Mouse (Mus musculus) erythroblast, embryonic 14.5 days (primary cell): Measurements from ENCODE around the gene Vmn1r43. TPM values are rescaled to one million over a fixed set of nuclear protein-coding genes. Genes with fewer than 3 reads are reported as not detected.
"Not testable (repeated sequence)": the region's sequence is repeated elsewhere in the genome, so short reads cannot be mapped to it uniquely, and the experiment has no call there.

ENCODE experiments used
- H3K27me3 ChIP-seq: 2 replicates; pipeline ENCODE4 v1.6.1; 2012; ENCODE audit warnings: inconsistent platforms; ENCODE audit not compliant: control insufficient read depth
- H3K36me3 ChIP-seq: 2 replicates; pipeline ENCODE4 v1.6.1; 2012; ENCODE audit warnings: mild to moderate bottlenecking, inconsistent platforms; ENCODE audit not compliant: control insufficient read depth
- H3K4me1 ChIP-seq: 2 replicates; pipeline ENCODE4 v1.6.1; 2012; ENCODE audit warnings: inconsistent platforms; ENCODE audit not compliant: control insufficient read depth
- H3K4me3 ChIP-seq: replicated peaks from 2 replicates; pipeline ENCODE3; 2012; ENCODE audit warnings: moderate library complexity, mild to moderate bottlenecking, inconsistent platforms
- H3K9me3 ChIP-seq: 2 replicates; pipeline ENCODE4 v1.6.1; 2012; ENCODE audit warnings: low read length, inconsistent platforms, mixed read lengths; ENCODE audit not compliant: control insufficient read depth
- GATA1 ChIP-seq: IDR thresholded peaks from 2 replicates; pipeline ENCODE4 v1.6.1; 2012; ENCODE audit warnings: low read length, inconsistent platforms, mixed read lengths
- TAL1 ChIP-seq: IDR thresholded peaks from 3 replicates; pipeline ENCODE4 v1.6.1; 2012; ENCODE audit warnings: low read length, inconsistent platforms, mixed read lengths
- polyA plus RNA-seq: library from polyadenylated mRNA; stranded (reverse); fragments of >175 nt; gene quantifications from 2 replicates; pipeline ENCODE4 v1.2.3, GENCODE M21; 2012

Vmn1r43 gene
- under 0.01 TPM in 1 of 2 replicates, not detected in the other for polyA plus RNA-seq

- H3K4me1 ChIP-seq, H3K4me3 ChIP-seq, H3K36me3 ChIP-seq, H3K9me3 ChIP-seq, H3K27me3 ChIP-seq: not testable (repeated sequence)
These were observed at the start of gene Vmn1r43, which contains the start of gene Vmn1r42 for GRCm38 (mm10) chr6:89876313-89876712. Gene Vmn1r43, minus strand, starts transcription at chr6:89876413. Gene Vmn1r42, minus strand, starts transcription at chr6:89876413.

GRCm38 (mm10) chr6:89883812-89884211, 7.6 kb upstream of the Vmn1r43 start:
- no peak for TF ChIP-seq TAL1
- TF ChIP-seq GATA1 = no peak
- Histone ChIP-seq H3K4me1 (no peaks in the 10 kb centered on the region), H3K4me3 (no peak overlapping the region), H3K9me3 (no peaks in the 10 kb centered on the region), H3K27me3 (no peaks in the 10 kb centered on the region), H3K36me3 (no peaks in the 10 kb centered on the region)

DNA sequence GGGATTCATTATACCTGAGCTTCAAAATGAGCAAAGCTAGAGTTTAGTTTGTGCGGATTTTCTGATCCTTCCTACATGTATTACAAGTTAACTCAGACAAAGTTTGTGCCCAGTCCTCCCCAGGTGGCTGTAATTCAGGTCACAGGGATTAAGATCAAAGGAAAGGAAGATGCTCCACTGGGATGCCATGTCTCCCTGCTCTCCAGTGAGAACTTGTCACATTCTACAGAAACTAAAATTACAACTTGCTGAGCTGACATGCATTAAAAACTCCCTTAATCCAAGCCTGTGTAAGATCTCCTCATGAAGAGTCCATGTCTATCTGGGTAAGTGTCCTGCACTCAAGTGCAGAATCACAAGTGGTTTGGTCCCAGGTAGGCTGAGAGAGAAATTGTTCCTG, 7.1 kb upstream of the Vmn1r43 start, which contains the start of gene Vmn1r44:
Gene Vmn1r44 (plus strand): TSS at position 301 of the 400 bp plus-strand sequence.
- H3K4me1 ChIP-seq = no peaks in the 10 kb centered on the region
- H3K4me3 ChIP-seq = no peak within 1 kb of the TSS
- TF ChIP-seq GATA1 = no peak
- no peak for TF ChIP-seq TAL1
- H3K27me3 ChIP-seq = no peaks in the 10 kb centered on the region
- H3K36me3 ChIP-seq = no peaks in the 10 kb centered on the region
- no peaks in the 10 kb centered on the region for H3K9me3 ChIP-seq

DNA sequence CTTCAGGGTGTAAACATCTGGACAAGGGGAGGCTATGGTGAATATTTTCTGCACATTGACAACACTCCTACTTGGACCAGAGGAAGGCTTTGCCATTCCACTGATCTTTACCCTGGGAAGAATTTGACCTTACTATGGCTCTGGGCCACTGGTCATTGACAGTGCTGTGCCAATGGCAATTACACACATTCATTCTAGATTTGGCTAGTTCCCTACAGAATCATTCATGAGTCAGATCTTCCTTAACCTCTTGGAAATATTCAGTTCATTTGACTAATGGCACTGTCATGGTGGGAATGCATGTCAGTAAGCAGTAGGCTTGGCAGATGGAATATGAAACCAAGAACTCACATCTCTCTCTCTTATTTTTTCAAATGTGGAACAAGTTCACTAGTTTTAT, 4.7 kb upstream of the Vmn1r43 start:
- TF ChIP-seq GATA1 = no peak
- no peak for TF ChIP-seq TAL1
- Histone ChIP-seq H3K4me3 (no peak overlapping the region), H3K27me3 (no peaks in the 10 kb centered on the region), H3K4me1 (no peaks in the 10 kb centered on the region), H3K36me3 (no peaks in the 10 kb centered on the region), H3K9me3 (no peaks in the 10 kb centered on the region)

DNA sequence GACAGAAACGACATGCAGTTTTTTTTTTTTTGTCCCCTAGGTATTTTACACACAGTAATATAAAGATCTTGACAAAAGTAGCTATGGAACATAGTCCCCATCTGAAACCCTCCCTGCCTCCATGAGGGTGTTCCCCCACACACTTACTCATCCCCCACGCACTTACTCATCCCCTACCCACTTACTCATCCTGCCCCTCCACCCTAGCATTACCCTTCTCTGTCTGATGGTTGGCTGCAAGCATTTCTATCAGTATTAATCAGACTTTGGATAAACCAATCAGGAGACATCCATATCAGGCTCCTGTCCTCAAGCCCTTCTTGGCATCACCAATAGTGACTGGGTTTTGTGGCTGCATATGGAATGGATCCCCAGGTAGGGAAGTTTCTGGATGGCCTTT, 750 bp upstream of the Vmn1r43 start:
- H3K27me3 ChIP-seq = no peaks in the 10 kb centered on the region
- no peak overlapping the region for H3K4me3 ChIP-seq
- no peaks in the 10 kb centered on the region for H3K36me3 ChIP-seq
- no peaks in the 10 kb centered on the region for H3K4me1 ChIP-seq
- no peaks in the 10 kb centered on the region for H3K9me3 ChIP-seq
- no peak for TF ChIP-seq TAL1

DNA sequence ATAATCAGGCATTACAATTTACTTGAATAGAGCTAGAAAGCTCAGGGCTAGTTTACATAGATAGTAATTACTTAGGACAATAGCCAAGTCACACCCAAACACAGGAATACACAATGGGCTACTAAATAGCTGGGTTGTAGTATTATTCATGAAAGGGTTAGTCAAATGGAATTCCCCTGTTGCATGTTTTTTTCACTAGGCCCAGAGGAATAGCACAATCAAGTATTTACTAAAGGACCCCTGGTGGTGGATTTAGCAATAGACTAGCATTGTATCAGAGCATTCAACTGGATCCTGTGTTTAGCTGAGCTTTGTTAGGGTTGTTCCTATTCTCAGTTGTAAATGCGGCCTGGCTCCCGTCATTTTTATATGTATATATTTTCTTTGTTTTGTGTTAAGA, 8.2 kb downstream of the Vmn1r43 start:
- no peak overlapping the region for H3K4me3 ChIP-seq
- H3K36me3 ChIP-seq = no peaks in the 10 kb centered on the region
- no peaks in the 10 kb centered on the region for H3K27me3 ChIP-seq
- H3K4me1 ChIP-seq = no peaks in the 10 kb centered on the region
- TF ChIP-seq GATA1 = no peak
- TF ChIP-seq TAL1 = no peak
- peaks cover 38% of the 10 kb centered on the region for H3K9me3 ChIP-seq

GRCm38 (mm10) chr6:89867276-89867675, 8.9 kb downstream of the Vmn1r43 start:
- Histone ChIP-seq H3K4me3 (no peak overlapping the region), H3K4me1 (no peaks in the 10 kb centered on the region), H3K27me3 (no peaks in the 10 kb centered on the region), H3K36me3 (no peaks in the 10 kb centered on the region), H3K9me3 (peaks cover 41% of the 10 kb centered on the region)
- no peak for TF ChIP-seq GATA1
- TF ChIP-seq TAL1 = no peak

GRCm38 (mm10) chr6:89863792-89864191, 12.4 kb downstream of the Vmn1r43 start:
- H3K27me3 ChIP-seq = no peaks in the 10 kb centered on the region

GRCm38 (mm10) chr6:89859839-89860238, 16.4 kb downstream of the Vmn1r43 start:
- no peak for TF ChIP-seq TAL1
- Histone ChIP-seq H3K36me3 (no peaks in the 10 kb centered on the region), H3K4me3 (no peak overlapping the region), H3K9me3 (peaks cover 44% of the 10 kb centered on the region), H3K27me3 (no peaks in the 10 kb centered on the region), H3K4me1 (no peaks in the 10 kb centered on the region)

More at GRCm38 (mm10) chr6:89863792-89864191, 12.4 kb downstream of the Vmn1r43 start:
- Histone ChIP-seq H3K4me3 (no peak overlapping the region), H3K36me3 (no peaks in the 10 kb centered on the region), H3K9me3 (peaks cover 55% of the 10 kb centered on the region), H3K4me1 (no peaks in the 10 kb centered on the region)
- no peak for TF ChIP-seq GATA1
- TF ChIP-seq TAL1 = no peak

DNA sequence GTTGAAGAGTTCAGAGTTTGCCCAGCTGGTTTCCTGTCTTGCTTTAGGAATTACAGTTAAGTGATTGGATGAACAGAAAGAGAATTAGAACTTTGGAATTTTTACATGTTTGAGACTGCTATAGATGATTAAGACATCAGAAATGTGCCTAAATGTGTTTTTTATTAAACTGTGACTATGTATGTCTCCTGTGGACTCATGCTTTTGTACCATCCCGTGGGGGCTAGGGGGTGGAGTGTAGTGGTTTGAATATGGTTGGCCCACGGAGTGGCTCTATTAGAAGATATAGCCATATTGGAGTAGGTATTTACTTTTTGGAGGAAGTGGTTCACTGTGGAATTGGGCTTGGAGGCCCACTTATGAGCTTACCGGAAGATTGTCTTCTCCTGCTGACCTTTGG, 18.7 kb downstream of the Vmn1r43 start:
- TF ChIP-seq TAL1 (no peak), GATA1 (no peak)
- H3K36me3 ChIP-seq = no peaks in the 10 kb centered on the region
- no peaks in the 10 kb centered on the region for H3K4me1 ChIP-seq
- H3K27me3 ChIP-seq = no peaks in the 10 kb centered on the region
- peaks cover 31% of the 10 kb centered on the region for H3K9me3 ChIP-seq
- no peak overlapping the region for H3K4me3 ChIP-seq

Other genes with a start within 250 kb of the Vmn1r43 start
- not detected in 2 replicates for gene Txnrd3, start 232.4 kb downstream of the Vmn1r43 start, polyA plus RNA-seq
- not detected in 2 replicates for gene Vmn1r40, start 168.9 kb downstream of the Vmn1r43 start, polyA plus RNA-seq
- gene Vmn1r41, start 135.6 kb downstream of the Vmn1r43 start, polyA plus RNA-seq = not detected in 2 replicates
- gene Vmn1r42, start within 50 bp of the Vmn1r43 start, polyA plus RNA-seq = not detected in 2 replicates
- not detected in 2 replicates for gene Vmn1r44, start 7.2 kb upstream of the Vmn1r43 start, polyA plus RNA-seq
- not detected in 2 replicates for gene Vmn1r45, start 64.2 kb upstream of the Vmn1r43 start, polyA plus RNA-seq
- under 0.01 TPM in 1 of 2 replicates, not detected in the other for gene Vmn1r46, start 92.9 kb upstream of the Vmn1r43 start, polyA plus RNA-seq
- 0.01 TPM in 1 of 2 replicates, not detected in the other for gene Vmn1r47, start 139.7 kb upstream of the Vmn1r43 start, polyA plus RNA-seq
- not detected in 2 replicates for gene Vmn1r48, start 160.4 kb upstream of the Vmn1r43 start, polyA plus RNA-seq
- gene Vmn1r49, start 202.1 kb upstream of the Vmn1r43 start, polyA plus RNA-seq = 0.01 TPM in 1 of 2 replicates, not detected in the other
- not detected in 2 replicates for gene Vmn1r50, start 225.0 kb upstream of the Vmn1r43 start, polyA plus RNA-seq
- gene Vmn1r51, start 246.2 kb upstream of the Vmn1r43 start, polyA plus RNA-seq = not detected in 2 replicates